Mouse (Mus musculus) ovary, postnatal 36 days (tissue): Measurements from ENCODE around the gene Slc46a1.

Experiments used
- DNase-seq: peaks from one replicate; pipeline ENCODE4 v3.0.0; 2022; ENCODE audit warnings: low spot score, mixed read lengths

Gene Slc46a1

GRCm38 (mm10) chr11:78455308-78455707 lies 10.2 kb upstream of the Slc46a1 start:
- peak; percentile 36 for DNase-seq

DNA sequence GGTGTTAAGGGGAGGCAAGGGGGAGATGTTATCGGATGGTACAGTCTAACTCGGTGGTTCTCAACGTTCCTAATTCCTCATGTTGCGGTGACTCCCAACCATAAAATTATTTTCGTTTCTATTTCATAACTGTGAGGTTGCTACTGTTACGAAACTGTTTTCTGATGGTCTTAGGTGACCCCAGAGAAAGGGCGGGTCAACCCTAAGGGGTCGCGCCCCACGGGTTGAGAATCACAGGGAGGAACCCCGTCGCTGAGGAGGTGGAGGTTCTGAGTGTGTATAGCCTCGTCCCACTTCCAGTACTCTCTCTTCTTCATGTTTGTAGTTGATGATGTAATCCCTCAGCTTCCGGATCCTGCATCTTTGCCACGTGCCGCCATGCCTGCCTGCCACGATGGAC lies 6.8 kb upstream of the Slc46a1 start:
- no peak for DNase-seq

GRCm38 (mm10) chr11:78461894-78462293 lies 3.6 kb upstream of the Slc46a1 start:
- no peak for DNase-seq

GRCm38 (mm10) chr11:78462669-78463068 lies 2.8 kb upstream of the Slc46a1 start:
- no peak for DNase-seq

- no peak for DNase-seq
Measured at GRCm38 (mm10) chr11:78463286-78464036, 2.0 kb upstream of the Slc46a1 start.

GRCm38 (mm10) chr11:78465116-78465515 lies 381 bp upstream of the Slc46a1 start:
- DNase-seq, result no peak

DNA sequence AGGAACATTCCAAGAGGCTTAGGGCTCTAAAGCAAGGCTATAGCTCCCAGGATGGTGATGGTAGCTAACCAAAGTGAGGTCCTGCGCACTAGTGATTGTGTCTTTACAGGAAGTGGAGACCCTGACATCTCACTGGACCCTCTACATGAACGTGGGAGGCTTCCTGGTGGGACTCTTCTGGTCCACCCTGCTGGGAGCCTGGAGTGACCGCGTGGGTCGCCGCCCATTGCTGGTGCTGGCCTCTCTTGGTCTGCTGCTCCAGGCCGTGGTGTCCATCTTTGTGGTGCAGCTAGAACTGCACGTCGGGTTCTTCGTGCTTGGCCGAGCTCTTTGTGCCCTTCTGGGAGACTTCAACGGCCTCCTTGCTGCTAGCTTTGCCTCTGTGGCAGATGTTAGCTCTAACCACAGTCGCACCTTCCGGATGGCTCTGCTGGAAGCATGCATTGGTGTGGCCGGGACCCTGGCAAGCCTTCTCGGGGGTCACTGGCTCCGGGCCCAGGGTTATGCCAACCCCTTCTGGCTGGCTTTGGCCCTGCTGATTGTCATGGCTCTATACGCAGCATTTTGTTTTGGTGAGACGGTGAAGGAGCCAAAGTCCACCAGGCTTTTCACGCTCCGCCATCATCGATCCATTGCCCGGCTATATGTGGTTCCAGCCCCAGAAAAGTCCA lies 880 bp downstream of the Slc46a1 start:
- DNase-seq, result no peak

DNA sequence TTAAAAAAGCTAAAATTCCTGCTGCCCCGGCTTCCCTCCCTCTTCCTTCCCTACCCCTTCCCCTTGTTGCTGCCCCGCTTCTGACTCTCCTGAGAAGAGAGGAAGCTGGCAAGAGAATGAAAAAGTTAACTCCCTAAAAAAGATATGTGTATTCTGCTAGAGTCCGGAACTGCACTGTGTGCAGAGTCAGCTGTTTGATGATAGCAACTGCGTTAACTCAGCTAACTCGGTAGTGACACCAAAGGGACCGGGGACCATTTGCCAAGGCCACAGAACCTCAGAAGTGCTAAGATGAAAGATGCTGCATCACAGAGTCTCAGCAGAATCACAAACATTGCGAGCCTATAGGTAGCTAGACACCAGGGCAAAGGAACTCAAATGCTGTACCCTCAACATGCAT lies 2.0 kb downstream of the Slc46a1 start:
- DNase-seq, result no peak

DNA sequence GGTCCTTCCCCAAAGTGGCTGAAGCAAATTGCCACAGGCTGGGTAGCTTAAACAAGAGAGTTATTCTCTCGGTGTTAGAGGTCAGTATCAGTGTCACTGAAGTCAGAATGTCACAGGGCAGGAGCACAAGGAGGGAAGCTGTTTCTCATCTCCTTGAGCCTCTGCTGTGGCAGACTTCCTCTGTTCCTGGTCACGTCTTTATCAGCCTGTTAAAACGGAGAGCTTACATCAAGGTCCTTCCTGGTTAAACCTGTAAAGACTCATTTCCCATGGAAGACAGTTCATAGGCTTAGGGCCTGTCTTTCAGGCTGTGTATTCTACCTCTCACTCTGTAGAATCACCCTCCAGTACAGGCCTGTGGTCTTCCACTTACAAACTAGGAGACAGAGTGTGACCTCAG lies 2.4 kb downstream of the Slc46a1 start:
- DNase-seq, result no peak

GRCm38 (mm10) chr11:78471326-78472103 lies 6.0 kb downstream of the Slc46a1 start:
- no peak for DNase-seq

DNA sequence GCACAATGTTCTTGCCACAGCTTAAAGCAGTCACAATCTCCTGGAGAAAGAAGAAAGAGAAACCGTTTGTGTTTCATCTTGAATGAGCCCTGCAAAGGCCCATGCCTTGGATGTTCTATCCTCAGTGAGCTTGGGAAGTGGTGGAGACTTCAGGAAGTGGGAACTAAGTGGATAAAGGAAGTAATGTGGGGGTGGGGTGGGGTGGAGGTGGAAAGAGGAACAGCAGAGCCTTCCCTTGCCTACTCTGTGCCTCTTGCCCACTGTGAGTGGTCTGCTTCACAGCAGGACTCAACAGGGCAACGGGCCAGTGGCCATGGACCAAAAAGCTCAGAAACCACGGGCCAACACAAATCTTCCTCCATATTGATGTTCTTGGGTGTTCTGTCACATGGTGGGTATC lies 9.8 kb downstream of the Slc46a1 start:
- no peak for DNase-seq

- no peak for DNase-seq
Measured at GRCm38 (mm10) chr11:78483639-78484038, 18.1 kb downstream of the Slc46a1 start.

- DNase-seq, result peak; percentile 62
Measured at GRCm38 (mm10) chr11:78488168-78488567, 22.7 kb downstream of the Slc46a1 start.

DNA sequence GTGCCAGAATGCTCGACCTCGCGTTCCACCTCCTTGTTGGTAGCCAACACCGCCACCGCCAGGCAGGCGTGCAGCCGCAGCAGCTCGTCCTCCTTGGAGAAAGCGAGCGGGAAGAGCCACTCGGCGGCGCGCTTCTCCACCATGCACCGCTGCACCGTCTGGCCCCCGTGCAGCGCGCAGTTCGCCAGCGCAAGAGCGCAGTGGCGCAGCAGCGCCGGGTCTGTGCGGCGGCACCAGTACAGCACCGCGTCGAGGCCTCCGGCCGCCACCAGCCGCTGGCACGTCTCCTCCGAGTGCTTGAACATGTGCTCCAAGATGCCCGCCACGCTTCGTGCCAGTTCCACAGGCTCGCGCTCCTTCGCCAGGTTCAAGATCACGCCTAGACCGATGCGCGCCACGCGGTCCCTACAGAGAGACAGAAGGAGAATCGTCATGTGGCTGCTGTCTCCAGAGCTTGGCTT lies 25.3 kb downstream of the Slc46a1 start:
- DNase-seq, result peak; percentile 58

DNA sequence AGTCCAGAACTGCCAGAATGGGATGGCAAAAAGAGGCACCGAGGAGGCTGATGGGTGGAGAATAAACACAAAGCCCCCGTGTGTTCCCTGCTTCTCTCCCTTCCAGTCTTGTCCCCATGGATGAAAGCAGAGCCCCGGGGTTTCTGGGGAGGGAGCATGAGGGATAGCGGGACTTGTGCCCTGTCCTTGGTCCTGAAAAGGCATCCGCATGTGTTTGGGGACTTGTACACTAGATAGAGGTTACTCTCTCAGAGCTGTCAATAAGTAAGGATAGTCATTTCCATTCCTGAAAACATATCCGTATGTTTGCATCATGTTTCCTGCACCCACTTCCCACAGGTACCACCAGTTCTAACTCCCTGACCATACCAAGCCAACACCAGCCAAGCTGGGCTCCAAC lies 30.4 kb downstream of the Slc46a1 start:
- peak; percentile 41 for DNase-seq

DNA sequence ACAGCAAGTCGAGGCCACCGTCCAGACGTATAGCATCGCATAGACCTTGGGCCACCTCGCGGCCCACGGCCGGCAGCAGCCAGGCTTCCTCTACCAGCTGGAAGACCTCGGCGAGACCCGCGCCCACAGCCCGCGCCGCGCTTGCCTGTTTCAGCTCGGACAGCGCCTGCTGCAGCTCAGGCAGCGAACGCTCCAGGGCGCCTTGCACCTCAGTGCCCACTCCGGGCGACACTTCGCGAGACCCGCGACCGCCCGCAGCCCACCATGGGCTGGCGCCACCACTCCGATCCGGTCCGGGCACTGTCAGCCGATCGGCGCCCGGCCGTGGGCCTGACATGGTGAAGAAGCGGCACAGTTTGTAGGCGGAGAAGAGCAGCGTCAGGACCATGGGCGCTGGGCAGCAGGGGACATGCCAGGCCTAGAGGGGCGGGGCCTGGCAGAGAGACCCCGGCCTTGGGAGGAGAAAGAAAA lies 31.6 kb downstream of the Slc46a1 start:
- peak; percentile 37 for DNase-seq

GRCm38 (mm10) chr11:78497544-78498522 lies 32.3 kb downstream of the Slc46a1 start, which contains the start of gene Sarm1:
Gene Sarm1 (minus strand): TSS chr11:78497754.
- DNase-seq, result peak; percentile 90

GRCm38 (mm10) chr11:78499004-78499403 lies 33.5 kb downstream of the Slc46a1 start, which contains the start of gene Vtn:
Gene Vtn (plus strand): TSS chr11:78499091.
- DNase-seq, result no peak

- no peak for DNase-seq
Measured at GRCm38 (mm10) chr11:78499543-78499942, 34.0 kb downstream of the Slc46a1 start.

DNA sequence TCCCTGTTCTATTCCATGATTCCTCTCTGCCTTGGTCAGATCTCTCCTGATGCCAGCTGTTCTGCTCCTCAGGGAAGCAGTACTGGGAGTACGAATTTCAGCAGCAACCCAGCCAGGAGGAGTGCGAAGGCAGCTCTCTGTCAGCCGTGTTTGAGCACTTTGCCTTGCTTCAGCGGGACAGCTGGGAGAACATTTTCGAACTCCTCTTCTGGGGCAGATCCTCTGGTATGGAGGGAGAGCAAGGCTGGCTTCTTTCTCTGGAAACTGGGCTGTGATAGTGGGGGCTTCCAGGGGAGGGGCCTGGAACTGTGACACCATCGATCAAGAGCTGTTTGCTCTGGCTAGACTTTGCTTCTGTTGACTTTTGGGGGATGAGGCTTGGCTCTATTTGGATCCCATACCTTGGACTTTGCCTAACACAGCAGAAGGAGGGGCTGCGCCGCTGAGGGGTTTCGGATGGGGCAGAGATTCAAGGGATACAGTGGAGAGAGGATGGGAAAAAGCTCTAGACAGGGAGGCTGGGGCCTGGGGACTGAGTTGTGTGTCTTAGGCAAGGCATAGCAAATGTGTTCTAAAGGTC lies 35.2 kb downstream of the Slc46a1 start:
- DNase-seq, result no peak

GRCm38 (mm10) chr11:78501529-78501928 lies 36.0 kb downstream of the Slc46a1 start:
- DNase-seq, result no peak
